Mouse (Mus musculus): Measurements from ENCODE around the gene Prmt8.

- no peak for TF ChIP-seq POLR2A (IDR thresholded peaks at IDR 0.05; ENCODE audit: insufficient read length, low read depth)
- no peak for TF ChIP-seq MYOD1 (IDR thresholded peaks at IDR 0.05; ENCODE audit: control insufficient read depth in 1 of 3, insufficient read length in 2 of 3, low read depth in 2 of 3)
- TF ChIP-seq MAX (IDR thresholded peaks at IDR 0.05; ENCODE audit: low read depth), result no peak
- no peak for TF ChIP-seq E2F4 (IDR thresholded peaks at IDR 0.05; ENCODE audit: insufficient read depth)
- no peak for TF ChIP-seq POLR2AphosphoS2 (IDR thresholded peaks at IDR 0.05; ENCODE audit: insufficient read length, low read depth)
- TF ChIP-seq TCF12 (IDR thresholded peaks at IDR 0.05; ENCODE audit: insufficient read depth, poor library complexity, severe bottlenecking), result no peak
- no peak for TF ChIP-seq USF1 (IDR thresholded peaks at IDR 0.05; ENCODE audit: low read depth)
Observed at GRCm38 (mm10) chr6:127715428-127715827, 53.8 kb downstream of the Prmt8 start.
